Mouse (Mus musculus) adrenal gland, adult 2 months (tissue): ENCODE measurements around the gene Cfhr1. TPM values are rescaled to one million over a fixed set of nuclear protein-coding genes. Genes with fewer than 3 reads are reported as not detected.

ENCODE experiments used
- DNase-seq: peaks from one replicate; pipeline ENCODE4 v3.0.0; 2021
- long read RNA-seq: library from polyadenylated mRNA; stranded (forward); transcript quantifications from one replicate; pipeline ENCODE4 v2.0.0, GENCODE M21; 2021
- polyA plus RNA-seq: library from polyadenylated mRNA; depleted of rRNA; stranded (reverse); fragments of >200 nt; gene quantifications from 2 replicates; pipeline ENCODE4 v1.2.3, GENCODE M21; 2012; rRNA removed
- total RNA-seq, 2 experiments: library from RNA; stranded (reverse); gene quantifications; 2 replicates each; pipeline ENCODE4 v1.2.3; 2021

Cfhr1 gene
- total RNA-seq (under 1 TPM in 1 of 2 experiments, not detected in 1; 0.37 TPM), polyA plus RNA-seq (not detected in 2 replicates)
- long read RNA-seq, result 0 reads

- DNase-seq, result no peak
These were observed at the start of gene Cfhr1 for GRCm38 (mm10) chr1:139560024-139560423. TSS of gene Cfhr1 (minus strand) at chr1:139560272.

GRCm38 (mm10) chr1:139551311-139551710, 8.8 kb downstream of the Cfhr1 start:
- no peak for DNase-seq

DNA sequence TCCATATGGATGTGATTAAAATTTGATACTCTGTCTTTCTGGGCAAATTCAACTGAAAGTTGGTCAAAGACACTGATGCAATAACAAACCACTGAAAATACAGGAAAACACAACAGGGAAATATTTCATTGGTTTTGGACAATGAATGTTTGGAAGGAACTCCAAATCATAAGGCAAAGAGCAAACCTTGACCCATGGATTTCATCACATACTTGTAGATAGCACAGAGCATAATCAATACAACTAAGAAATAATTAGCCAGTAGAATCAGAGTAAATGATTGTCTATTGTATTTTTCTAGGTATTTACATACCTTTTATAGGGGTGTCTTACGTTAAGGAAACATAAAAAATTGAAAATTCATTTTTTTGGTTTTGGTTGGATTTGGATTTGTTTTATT, 11.5 kb downstream of the Cfhr1 start:
- no peak for DNase-seq

DNA sequence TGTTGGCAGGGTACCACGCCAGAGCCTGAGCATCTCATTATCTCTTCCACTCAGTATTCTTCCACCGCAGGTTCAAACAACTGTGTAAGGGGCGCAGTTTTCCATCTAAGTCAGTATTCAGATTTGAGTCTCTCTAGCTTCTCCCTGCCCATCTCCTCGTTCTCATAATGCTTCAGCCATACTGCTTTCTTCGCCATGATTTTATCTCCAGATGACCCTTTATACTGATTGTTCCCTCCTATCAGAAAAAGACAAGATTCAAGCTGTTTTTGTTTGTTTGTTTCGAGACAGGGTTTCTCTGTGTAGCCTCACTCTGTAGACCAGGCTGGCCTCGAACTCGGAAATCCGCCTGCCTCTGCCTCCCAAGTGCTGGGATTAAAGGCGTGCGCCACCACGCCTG, 45.5 kb downstream of the Cfhr1 start:
- no peak for DNase-seq

- no peak for DNase-seq
These were observed 58.8 kb downstream of the Cfhr1 start, which contains the start of gene F13b for GRCm38 (mm10) chr1:139501258-139501752. TSS of gene F13b (plus strand) at chr1:139501702.

GRCm38 (mm10) chr1:139499751-139500150, 60.3 kb downstream of the Cfhr1 start:
- DNase-seq, result no peak

Other genes starting within 250 kb of the Cfhr1 start
- gene Crb1, start 183.2 kb downstream of the Cfhr1 start, total RNA-seq, result not detected
- not detected in 2 replicates for gene Crb1, start 183.2 kb downstream of the Cfhr1 start, polyA plus RNA-seq
- gene Zbtb41, start 138.0 kb downstream of the Cfhr1 start, total RNA-seq, result 10 to 100 TPM; 31.8 to 43.9 TPM
- 0.89 and 1.5 TPM in 2 replicates for gene Zbtb41, start 138.0 kb downstream of the Cfhr1 start, polyA plus RNA-seq
- 1 to 10 TPM in 1 of 2 experiments, under 1 TPM in 1; 0.83 to 1.8 TPM for gene Aspm, start 105.5 kb downstream of the Cfhr1 start, total RNA-seq
- 0.10 and 0.15 TPM in 2 replicates for gene Aspm, start 105.5 kb downstream of the Cfhr1 start, polyA plus RNA-seq
- gene F13b, start 58.6 kb downstream of the Cfhr1 start, total RNA-seq, result under 1 TPM in 1 of 2 experiments, not detected in 1; 0.37 TPM
- gene F13b, start 58.6 kb downstream of the Cfhr1 start, polyA plus RNA-seq, result 0.03 TPM in 1 of 2 replicates, not detected in the other
- under 1 TPM; 0.45 to 0.89 TPM for gene Gm4788, start 221.0 kb upstream of the Cfhr1 start, total RNA-seq
- gene Gm4788, start 221.0 kb upstream of the Cfhr1 start, polyA plus RNA-seq, result not detected in 2 replicates